Mouse (Mus musculus): ENCODE measurements around the gene Zfp64.

DNA sequence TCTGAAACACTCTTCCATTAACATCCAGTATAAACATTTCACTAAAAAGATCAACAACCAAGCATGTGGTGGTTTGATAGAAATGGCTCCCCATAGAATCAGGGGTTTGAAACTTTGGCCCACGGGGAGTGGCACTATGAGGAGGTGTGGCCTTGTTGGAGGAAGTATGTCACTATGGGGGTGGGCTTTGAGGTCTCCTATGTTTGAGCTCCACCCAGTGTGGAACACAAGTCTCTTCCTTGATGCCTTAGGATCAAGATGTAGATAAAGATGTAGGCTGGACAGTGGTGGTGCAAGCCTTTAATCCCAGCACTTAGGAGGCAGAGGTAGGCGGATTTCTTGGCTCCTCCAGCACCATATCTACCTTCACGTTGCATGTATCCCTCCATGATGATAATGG, 5.4 kb upstream of the Zfp64 start:
- TF ChIP-seq POLR2A (IDR thresholded peaks at IDR 0.05; ENCODE audit: extremely low read depth, insufficient read depth, low read length) (no peak), CTCF (IDR thresholded peaks at IDR 0.05; ENCODE audit: extremely low read depth, insufficient read depth, low read length) (no peak)
